Mouse (Mus musculus) testis, adult 2 months (tissue): ENCODE measurements at regions not wholly inside any gene's neighbourhood (a gene's known extent, or its start where the extent isn't known, plus 50 kb on each side); places are given as distances from the start of the nearest gene placed in this dataset.

Experiments used
- H3K27ac ChIP-seq: fragments of 200-500 bp; 2 replicates; pipeline ENCODE4 v1.5.1; 2012; ENCODE audit warnings: low read depth, low read length; ENCODE audit not compliant: control insufficient read depth, insufficient read depth
- H3K27me3 ChIP-seq: fragments of 200-500 bp; 2 replicates; pipeline ENCODE4 v1.6.1; 2012; ENCODE audit warnings: mild to moderate bottlenecking, low read length, moderate library complexity; ENCODE audit not compliant: control insufficient read depth, insufficient read depth
- H3K36me3 ChIP-seq: fragments of 200-500 bp; 2 replicates; pipeline ENCODE4 v1.6.1; 2012; ENCODE audit warnings: mild to moderate bottlenecking, low read length; ENCODE audit not compliant: control insufficient read depth, insufficient read depth
- H3K4me1 ChIP-seq: fragments of 200-500 bp; 2 replicates; pipeline ENCODE4 v1.6.1; 2012; ENCODE audit warnings: low read length; ENCODE audit not compliant: control insufficient read depth, insufficient read depth
- H3K4me3 ChIP-seq: fragments of 200-500 bp; 2 replicates; pipeline ENCODE4 v1.5.1; 2012; ENCODE audit warnings: low read depth, mild to moderate bottlenecking, low read length, moderate library complexity, mixed read lengths; ENCODE audit not compliant: control insufficient read depth
- CTCF ChIP-seq: fragments of 200-500 bp; IDR thresholded peaks from 2 replicates; pipeline ENCODE4 v1.5.1; 2012; ENCODE audit warnings: low read depth, mild to moderate bottlenecking, inconsistent platforms, low read length, moderate library complexity; ENCODE audit not compliant: control insufficient read depth, insufficient read depth, insufficient replicate concordance
- POLR2A ChIP-seq: fragments of 200-500 bp; IDR thresholded peaks from 2 replicates; pipeline ENCODE4 v1.6.1; 2012; ENCODE audit warnings: low read depth, mild to moderate bottlenecking, inconsistent platforms, low read length, moderate library complexity; ENCODE audit not compliant: control insufficient read depth

GRCm38 (mm10) chr1:193466306-193466705, 96.2 kb upstream of the Camk1g start:
- TF ChIP-seq POLR2A (no peak), CTCF (no peak)
- H3K27ac ChIP-seq, result no peak overlapping the region
- H3K4me1 ChIP-seq, result no peaks in the 10 kb centered on the region

DNA sequence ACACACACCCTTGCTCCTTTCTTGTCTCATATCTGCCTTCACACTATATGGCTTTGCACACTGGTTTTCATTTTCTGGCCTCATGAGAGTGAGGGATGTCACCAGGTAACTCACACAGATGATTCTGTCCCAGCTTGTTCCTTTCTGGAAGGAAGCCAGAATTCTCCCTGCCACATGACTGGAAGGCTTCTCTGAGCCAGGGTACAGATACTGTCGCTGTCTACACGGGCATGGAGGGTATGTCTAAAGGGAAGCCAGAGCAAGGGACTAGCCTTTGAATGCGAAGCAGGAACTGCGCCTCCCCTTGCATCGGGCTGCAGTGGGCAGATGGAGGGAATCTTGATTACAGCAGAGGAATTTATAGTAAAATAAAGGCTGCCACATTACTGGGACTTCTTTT, 89.6 kb upstream of the Camk1g start:
- Histone ChIP-seq H3K27me3 (no peaks in the 10 kb centered on the region), H3K4me3 (no peak overlapping the region), H3K4me1 (no peaks in the 10 kb centered on the region), H3K36me3 (no peaks in the 10 kb centered on the region), H3K27ac (no peak overlapping the region)
- TF ChIP-seq POLR2A (no peak), CTCF (no peak)

More at GRCm38 (mm10) chr1:193466306-193466705, 96.2 kb upstream of the Camk1g start:
- H3K27me3 ChIP-seq, result no peaks in the 10 kb centered on the region
- no peak overlapping the region for H3K4me3 ChIP-seq
- no peaks in the 10 kb centered on the region for H3K36me3 ChIP-seq

DNA sequence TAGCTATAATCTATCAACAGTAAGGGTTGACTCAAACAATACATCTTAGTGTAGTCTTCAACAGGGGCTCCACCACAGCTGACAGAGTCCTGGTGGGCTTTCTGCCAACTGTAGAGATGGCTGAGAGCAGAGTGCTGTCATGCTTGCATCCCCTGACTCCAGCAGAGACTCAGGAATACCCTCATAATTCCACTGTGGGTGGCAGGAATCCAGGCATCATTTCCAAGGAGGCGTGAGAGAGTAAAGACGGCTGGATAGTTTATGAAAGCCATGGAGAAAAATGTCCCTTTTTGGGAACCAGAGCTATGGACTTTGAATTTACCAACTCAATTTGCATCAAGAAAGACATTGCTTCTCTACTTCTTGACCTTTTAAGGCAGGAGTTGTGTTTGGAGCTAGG, 87.8 kb upstream of the Camk1g start:
- TF ChIP-seq POLR2A (no peak), CTCF (no peak)
- H3K4me3 ChIP-seq, result no peak overlapping the region
- H3K4me1 ChIP-seq, result no peaks in the 10 kb centered on the region
- no peaks in the 10 kb centered on the region for H3K36me3 ChIP-seq
- no peaks in the 10 kb centered on the region for H3K27me3 ChIP-seq
- no peak overlapping the region for H3K27ac ChIP-seq

- TF ChIP-seq POLR2A (no peak), CTCF (no peak)
- no peak overlapping the region for H3K27ac ChIP-seq
- H3K36me3 ChIP-seq, result no peaks in the 10 kb centered on the region
- H3K4me3 ChIP-seq, result no peak overlapping the region
- H3K4me1 ChIP-seq, result no peaks in the 10 kb centered on the region
- no peaks in the 10 kb centered on the region for H3K27me3 ChIP-seq
These were observed 83.6 kb upstream of the Camk1g start for GRCm38 (mm10) chr1:193453654-193454053.

GRCm38 (mm10) chr1:193451471-193452135, 81.5 kb upstream of the Camk1g start:
- TF ChIP-seq CTCF (no peak), POLR2A (no peak)
- Histone ChIP-seq H3K27ac (no peak overlapping the region), H3K27me3 (no peaks in the 10 kb centered on the region), H3K4me3 (no peak overlapping the region), H3K4me1 (no peaks in the 10 kb centered on the region), H3K36me3 (no peaks in the 10 kb centered on the region)

GRCm38 (mm10) chr1:193450814-193451213, 80.7 kb upstream of the Camk1g start:
- Histone ChIP-seq H3K27me3 (no peaks in the 10 kb centered on the region), H3K4me1 (no peaks in the 10 kb centered on the region), H3K27ac (no peak overlapping the region), H3K36me3 (no peaks in the 10 kb centered on the region), H3K4me3 (no peak overlapping the region)
- TF ChIP-seq POLR2A (no peak), CTCF (no peak)

DNA sequence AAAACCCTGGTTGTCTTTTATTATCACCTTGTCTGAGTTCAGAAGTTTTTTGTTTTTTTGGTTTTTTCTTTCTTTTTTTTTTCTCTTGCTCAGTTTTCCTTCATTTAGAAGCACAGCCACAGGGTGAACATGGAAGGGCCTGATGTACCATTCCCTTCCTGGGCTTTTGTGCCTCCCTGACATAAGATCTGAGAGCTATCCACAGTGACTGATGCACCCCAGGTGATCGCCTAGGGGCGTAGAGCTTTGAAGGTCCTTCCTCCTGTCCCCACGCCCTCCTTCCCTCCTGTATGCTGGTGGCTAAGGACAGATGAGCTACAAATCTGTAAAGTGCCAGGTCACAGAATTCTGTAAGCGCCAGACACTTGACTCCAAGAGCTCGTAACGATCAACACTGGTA, 80.1 kb upstream of the Camk1g start:
- Histone ChIP-seq H3K27ac (no peak overlapping the region), H3K4me3 (no peak overlapping the region), H3K36me3 (no peaks in the 10 kb centered on the region), H3K4me1 (no peaks in the 10 kb centered on the region; the same call in 1 of the 2 replicates), H3K27me3 (no peaks in the 10 kb centered on the region)
- TF ChIP-seq CTCF (no peak), POLR2A (no peak)
